Mouse (Mus musculus): ENCODE results near the gene Upf3a.
"Not testable (repeated sequence)": the region's sequence is repeated elsewhere in the genome, so short reads cannot be mapped to it uniquely, and the experiment has no call there.

GRCm38 (mm10) chr8:13843286-13843685 is 57.9 kb downstream of the Upf3a start:
- not testable (repeated sequence) for TF ChIP-seq POLR2A (IDR thresholded peaks at IDR 0.05; ENCODE audit: control insufficient read depth in 1 of 2, insufficient read depth in 1 of 2, low read depth in 1 of 2, low read length in 2 of 2, poor library complexity in 1 of 2); ETS1 (IDR thresholded peaks at IDR 0.05; ENCODE audit: low read depth, low read length); CTCF (IDR thresholded peaks at IDR 0.05 in 2 of 3, conservative IDR thresholded peaks at IDR 0.05 in 1 of 3; ENCODE audit: control insufficient read depth in 1 of 3, insufficient read depth in 1 of 3, low read depth in 2 of 3, low read length in 3 of 3, poor library complexity in 1 of 3, severe bottlenecking in 1 of 3); MAX (IDR thresholded peaks at IDR 0.05; ENCODE audit: low read length); MAZ (IDR thresholded peaks at IDR 0.05; ENCODE audit: low read depth, low read length)

Measured in MEL (cell line).